Mouse (Mus musculus) thymus, adult 2 months (tissue): ENCODE data around the gene Raph1.

Experiments used
- CTCF ChIP-seq: fragments of 200-500 bp; IDR thresholded peaks from 2 replicates; pipeline ENCODE4 v1.5.1; 2012; ENCODE audit warnings: mild to moderate bottlenecking, control low read depth, low read length, moderate library complexity, borderline replicate concordance; ENCODE audit not compliant: control insufficient read depth, poor library complexity, insufficient read depth; ENCODE audit errors: extremely low read depth
- POLR2A ChIP-seq: fragments of 200-500 bp; IDR thresholded peaks from 2 replicates; pipeline ENCODE4 v1.6.1; 2012; ENCODE audit warnings: mild to moderate bottlenecking, low read length, control low read depth, moderate library complexity; ENCODE audit not compliant: control insufficient read depth, poor library complexity, insufficient read depth; ENCODE audit errors: extremely low read depth

DNA sequence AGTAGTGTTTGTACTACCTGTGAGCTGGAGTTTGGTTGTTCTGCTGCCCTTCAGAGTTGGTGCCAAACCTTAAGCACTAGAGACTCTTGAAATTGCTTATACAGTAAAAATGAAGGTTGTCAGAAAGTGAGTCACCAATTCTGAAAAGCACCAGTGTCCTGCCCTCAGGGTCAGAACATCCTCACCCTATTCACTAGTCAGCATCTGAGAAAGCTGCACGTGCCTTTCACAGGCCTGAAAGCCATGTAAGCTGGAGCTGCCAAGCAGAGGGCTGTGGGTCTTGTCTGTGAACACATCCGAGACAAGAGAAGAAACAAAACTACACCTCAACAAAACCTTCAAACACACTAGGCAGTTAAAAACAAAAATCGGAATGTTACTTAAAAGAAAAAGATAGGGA is 81.3 kb downstream of the Raph1 start:
- no peak for TF ChIP-seq CTCF
- no peak for TF ChIP-seq POLR2A
